12 mouse cellular contexts compared by ENCODE assay signal in genomic region chr3:153161676-153162075, GRCm38 (mm10).
"Had no signal": no experiment of that assay in that cellular context is flagged by ENCODE, and none has a peak within 500 bp of the region (broad histone marks: within the 10 kb centered on the region; RNA-seq: fewer than 3 reads in every experiment).

No protein-coding gene starts in this region.

- H3K27me3 ChIP-seq: limb, embryonic 13.5 days; midbrain, embryonic 12.5 days; neural tube, embryonic 13.5 days had no signal

- ATAC-seq: midbrain, embryonic 16.5 days had no signal

- H3K36me3 ChIP-seq: limb, embryonic 13.5 days; midbrain, embryonic 12.5 days; neural tube, embryonic 13.5 days had no signal

- DNase-seq: left cerebral cortex, postnatal 4 days; lung, adult 18-20 months; retina, postnatal 1 day; right cerebral cortex, postnatal 4 days; spleen, adult 18-20 months; thymus, adult 2 months; thymus, postnatal 25 days had no signal

- H3K4me3 ChIP-seq: limb, embryonic 13.5 days; midbrain, embryonic 12.5 days; neural tube, embryonic 13.5 days had no signal

- H3K4me1 ChIP-seq: limb, embryonic 13.5 days; midbrain, embryonic 12.5 days; neural tube, embryonic 13.5 days had no signal

- H3K4me2 ChIP-seq: limb, embryonic 13.5 days; midbrain, embryonic 12.5 days; neural tube, embryonic 13.5 days had no signal

- H3K9me3 ChIP-seq: limb, embryonic 13.5 days; midbrain, embryonic 12.5 days; neural tube, embryonic 13.5 days had no signal

- H3K9ac ChIP-seq: limb, embryonic 13.5 days; liver, embryonic 14.5 days; midbrain, embryonic 12.5 days; neural tube, embryonic 13.5 days had no signal

- H3K27ac ChIP-seq: limb, embryonic 13.5 days; liver, embryonic 14.5 days; midbrain, embryonic 12.5 days; neural tube, embryonic 13.5 days had no signal
